Mouse (Mus musculus) left cerebral cortex, postnatal 14 days (tissue): ENCODE results near the gene Dido1. TPM values are rescaled to one million over a fixed set of nuclear protein-coding genes. Genes with fewer than 3 reads are reported as not detected.
A peak's percentile ranks its signal among the peaks of the same experiment; 100 is the strongest.

Source experiments
- DNase-seq, 2 experiments: peaks; one replicate each; pipeline ENCODE4 v3.0.0; 2021 to 2022; ENCODE audit warnings: low spot score in 2 of 2, mixed read lengths in 1 of 2
- intact Hi-C: fragments of 180-260 bp; cut with DNase I; formaldehyde crosslinking; loops from one replicate; pipeline ENCODE4 v1.15.1; 2025
- total RNA-seq, 2 experiments: library from RNA; stranded (reverse); gene quantifications; 2 replicates each; pipeline ENCODE4 v1.2.3; 2021

Dido1 gene
- total RNA-seq, 2 experiments from 2014 or later = 56.6 to 57.7 TPM

GRCm38 (mm10) chr2:180701053-180701766 is 8.6 kb downstream of the Dido1 start:
- intact Hi-C loops = no loop called here
- no peak for DNase-seq

GRCm38 (mm10) chr2:180700457-180700856 is 9.3 kb downstream of the Dido1 start:
- no peak for DNase-seq
- intact Hi-C loops = no loop called here

GRCm38 (mm10) chr2:180695176-180695575 is 14.6 kb downstream of the Dido1 start:
- intact Hi-C loops = no loop called here
- no peak for DNase-seq

- intact Hi-C loops = no loop called here
- DNase-seq = peak in 1 of 2 experiments; percentile 33
Measured at GRCm38 (mm10) chr2:180692630-180693029, 17.2 kb downstream of the Dido1 start.

GRCm38 (mm10) chr2:180689841-180690240 is 20.0 kb downstream of the Dido1 start:
- peak in 1 of 2 experiments; percentile 32 for DNase-seq
- intact Hi-C loops = no loop called here

GRCm38 (mm10) chr2:180684031-180684430 is 25.8 kb downstream of the Dido1 start:
- no peak for DNase-seq
- intact Hi-C loops = no loop called here

- DNase-seq = no peak
- intact Hi-C loops = no loop called here
Measured at GRCm38 (mm10) chr2:180683524-180683923, 26.3 kb downstream of the Dido1 start.

GRCm38 (mm10) chr2:180681225-180681624 is 28.6 kb downstream of the Dido1 start:
- DNase-seq = no peak
- intact Hi-C loops = no loop called here

GRCm38 (mm10) chr2:180678609-180679140 is 31.1 kb downstream of the Dido1 start:
- DNase-seq = peak; percentile 79 to 83
- intact Hi-C loops = no loop called here

GRCm38 (mm10) chr2:180676706-180677105 is 33.1 kb downstream of the Dido1 start:
- no peak for DNase-seq
- intact Hi-C loops = no loop called here

GRCm38 (mm10) chr2:180662008-180662407 is 47.8 kb downstream of the Dido1 start:
- no peak for DNase-seq
- intact Hi-C loops = no loop called here

GRCm38 (mm10) chr2:180660521-180660920 is 49.3 kb downstream of the Dido1 start:
- intact Hi-C loops = no loop called here
- no peak for DNase-seq

- intact Hi-C loops = loop anchor here (5.0 kb wide), 1 partner anchor 77 kb away; the partner anchor contains the start of gene Mrgbp
- DNase-seq = no peak
Measured at GRCm38 (mm10) chr2:180659353-180660150, 50.2 kb downstream of the Dido1 start.

GRCm38 (mm10) chr2:180658381-180658780 is 51.4 kb downstream of the Dido1 start:
- intact Hi-C loops = loop anchor here (5.0 kb wide), 1 partner anchor 76 kb away; the partner anchor contains the start of gene Mrgbp
- DNase-seq = no peak

- intact Hi-C loops = loop anchor here (5.0 kb wide), 1 partner anchor 75 kb away; the partner anchor contains the start of gene Mrgbp
- peak; percentile 84 to 91 for DNase-seq
Measured at GRCm38 (mm10) chr2:180657394-180658013, 52.3 kb downstream of the Dido1 start.

GRCm38 (mm10) chr2:180655150-180655549 is 54.6 kb downstream of the Dido1 start:
- intact Hi-C loops = loop anchor here (5.0 kb wide), 1 partner anchor 73 kb away; the partner anchor contains the start of gene Mrgbp
- DNase-seq = no peak

GRCm38 (mm10) chr2:180654666-180655065 is 55.1 kb downstream of the Dido1 start:
- no peak for DNase-seq
- intact Hi-C loops = loop anchor here (5.0 kb wide), 1 partner anchor 72 kb away; the partner anchor contains the start of gene Mrgbp

- no peak for DNase-seq
- intact Hi-C loops = no loop called here
Measured at GRCm38 (mm10) chr2:180646841-180647240, 63.0 kb downstream of the Dido1 start.

GRCm38 (mm10) chr2:180643626-180644025 is 66.2 kb downstream of the Dido1 start:
- no peak for DNase-seq
- intact Hi-C loops = no loop called here
